8 mouse cellular contexts compared by ENCODE assay signal in genomic region chr3:130095160-130095781, GRCm38 (mm10). TPM values are rescaled to one million over a fixed set of nuclear protein-coding genes. Genes with fewer than 3 reads are reported as not detected.
DNase-seq lines count a peak whose midpoint lies in the region; ATAC-seq and TF ChIP-seq lines count a peak whose summit lies in the region.

No protein-coding gene starts in this region.

- H3K4me2 ChIP-seq in midbrain, postnatal 0 days (ENCODE audit: low read depth, low read length, poor library complexity, severe bottlenecking): no peak overlapping the region

- TF ChIP-seq CTCF in midbrain, postnatal 0 days (IDR thresholded peaks at IDR 0.05): peak; percentile 90

- no peak overlapping the region for H3K9ac ChIP-seq in midbrain, postnatal 0 days (replicated peaks; ENCODE audit: low read length, poor library complexity, severe bottlenecking)

- H3K36me3 ChIP-seq in midbrain, postnatal 0 days (ENCODE audit: insufficient read depth, low read length): no peaks in the 10 kb centered on the region

- no peaks in the 10 kb centered on the region for H3K4me1 ChIP-seq in midbrain, postnatal 0 days (ENCODE audit: insufficient read depth, low read length)

- ATAC-seq in frontal cortex, adult (ENCODE audit: low TSS enrichment): peak; percentile 82
- peak; percentile 49; the same call in 1 of the 2 replicates for ATAC-seq in midbrain, postnatal 0 days (ENCODE audit: low FRiP score)

- no peak overlapping the region for H3K27ac ChIP-seq in midbrain, postnatal 0 days (ENCODE audit: low read depth, low read length)

- WGBS in midbrain, postnatal 0 days: 45% methylated on average over 5 of the region's 5 CpGs

- H3K27me3 ChIP-seq in midbrain, postnatal 0 days (ENCODE audit: insufficient read depth, low read length): no peaks in the 10 kb centered on the region

- DNase-seq in frontal cortex, postnatal 10 days (ENCODE audit: low spot score in 2 of 2): no peak
- DNase-seq in B cell, adult 2 months: peak; percentile 21 to 26
- peak; percentile 71 to 79 for DNase-seq in cerebellum, postnatal 10 days
- DNase-seq in heart, postnatal 4 days: peak; percentile 64
- DNase-seq in left cerebral cortex, postnatal 10 days (ENCODE audit: extremely low spot score in 1 of 2, low spot score in 2 of 2): peak; percentile 37 to 45
- peak; percentile 67 for DNase-seq in midbrain, postnatal 0 days (ENCODE audit: low spot score)
- no peak for DNase-seq in testis, postnatal 10 days (ENCODE audit: low spot score)

- no peaks in the 10 kb centered on the region for H3K9me3 ChIP-seq in midbrain, postnatal 0 days (ENCODE audit: low read length)

- intact Hi-C loops in left cerebral cortex, postnatal 10 days (cut with DNase I): loop anchor here (2.0 to 5.0 kb wide), 3 partner anchors 87 to 594 kb away; no protein-coding TSS in a partner anchor

- H3K4me3 ChIP-seq in midbrain, postnatal 0 days (ENCODE audit: low read depth, low read length): no peak overlapping the region

RNA-seq across cellular contexts. Expression of gene Sec24b, which starts 33.9 kb away (rescaled TPM):
- total RNA-seq in heart, postnatal 4 days (2021): 10 to 100 TPM; 41.4 to 42.0 TPM
- 10 to 100 TPM; 54.3 to 60.6 TPM for total RNA-seq in left cerebral cortex, postnatal 10 days (2021)
- 39.7 and 43.2 TPM in 2 replicates for total RNA-seq in midbrain, postnatal 0 days (2014; rRNA removed)
- 27.3 and 29.1 TPM in 2 replicates for polyA plus RNA-seq in midbrain, postnatal 0 days (2015; fragmentation: Nextera tagmentation; extraction: Ambion mirVana)

RNA-seq across cellular contexts. Expression of gene Col25a1, which starts 36.0 kb away (rescaled TPM):
- total RNA-seq in heart, postnatal 4 days (2021): 1 to 10 TPM; 1.7 to 1.8 TPM
- total RNA-seq in left cerebral cortex, postnatal 10 days (2021): 10 to 100 TPM; 22.5 to 26.5 TPM
- 28.0 and 40.4 TPM in 2 replicates for total RNA-seq in midbrain, postnatal 0 days (2014; rRNA removed)
- 8.6 and 10.6 TPM in 2 replicates for polyA plus RNA-seq in midbrain, postnatal 0 days (2015; fragmentation: Nextera tagmentation; extraction: Ambion mirVana)

Comparison
In these comparisons a context has a peak if more than half of its experiments do, and no peak if none do; other contexts are left out.
1. DNase-seq: peak in B cell, adult 2 months (2 of 2), cerebellum, postnatal 10 days (2 of 2), heart, postnatal 4 days (single experiment), left cerebral cortex, postnatal 10 days (2 of 2) and midbrain, postnatal 0 days (single experiment); none in frontal cortex, postnatal 10 days (0 of 2) and testis, postnatal 10 days (single experiment).
2. RNA of gene Col25a1, which starts 36.0 kb away (total RNA-seq): 28.0 to 40.4 TPM in midbrain, postnatal 0 days and 22.5 to 26.5 TPM in left cerebral cortex, postnatal 10 days; 1.7 to 1.8 TPM in heart, postnatal 4 days; every median in the first group is over 4 times any median in the second.